Mouse (Mus musculus) lung, adult 18-20 months (tissue): Measurements from ENCODE around the gene Cd24a.

ENCODE experiments used
- DNase-seq, 2 experiments: peaks; one replicate each; pipeline ENCODE4 v3.0.0; 2022; ENCODE audit warnings: mixed read lengths in 2 of 2

Cd24a gene

DNA sequence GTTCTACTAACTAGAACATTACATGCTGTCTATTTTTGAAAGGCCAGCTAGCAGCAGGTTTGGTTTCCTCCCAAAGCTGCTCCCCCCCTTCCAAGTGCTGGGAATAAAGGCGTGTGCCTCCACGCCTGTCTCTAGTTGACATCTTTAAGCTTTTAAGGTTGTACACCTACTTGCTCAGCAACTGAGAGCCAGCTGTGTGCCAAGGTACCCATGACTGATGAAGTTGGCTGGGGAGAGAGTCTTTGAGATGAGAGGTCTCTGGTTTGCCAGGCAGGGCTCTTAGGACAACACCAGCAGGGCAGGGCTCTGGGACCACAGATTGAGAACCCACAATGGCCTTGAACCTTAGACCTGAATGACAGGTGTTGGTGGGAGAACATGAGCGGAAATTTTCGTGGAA, 6.5 kb downstream of the Cd24a start:
- no peak for DNase-seq

DNA sequence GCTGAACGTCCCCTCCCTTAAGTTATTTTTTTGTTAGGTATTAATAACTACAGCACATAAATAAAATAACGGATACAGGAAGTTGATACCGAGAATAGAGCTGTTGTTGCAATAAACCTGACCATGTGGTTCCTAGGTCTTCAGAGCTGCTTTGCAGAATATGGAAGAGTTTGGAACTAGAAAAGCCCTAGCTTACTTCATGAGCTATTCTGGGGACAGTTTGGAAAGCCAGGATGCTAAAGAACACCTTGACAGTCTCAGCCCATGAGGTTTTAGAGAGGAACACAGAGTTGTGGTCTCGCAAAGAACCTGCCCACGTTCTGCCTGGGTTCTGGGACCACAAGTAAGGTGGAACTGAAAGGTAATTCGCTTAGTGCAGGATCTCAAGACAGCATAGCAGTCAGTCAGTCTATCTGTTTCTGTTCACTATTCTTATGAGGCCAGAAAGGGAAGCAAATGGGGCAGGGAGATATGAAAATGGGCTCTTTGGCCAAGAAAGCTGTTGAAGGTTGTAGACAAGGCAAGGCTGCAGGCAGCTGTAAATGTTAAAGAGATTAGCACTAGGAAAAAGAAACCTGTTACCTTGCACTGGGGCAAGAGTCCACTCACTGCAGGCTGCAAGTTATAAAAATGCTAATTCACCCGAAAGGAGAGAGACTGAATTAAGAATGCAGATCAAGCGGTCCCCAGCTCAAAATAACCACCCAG, 10.5 kb downstream of the Cd24a start:
- DNase-seq, result no peak

DNA sequence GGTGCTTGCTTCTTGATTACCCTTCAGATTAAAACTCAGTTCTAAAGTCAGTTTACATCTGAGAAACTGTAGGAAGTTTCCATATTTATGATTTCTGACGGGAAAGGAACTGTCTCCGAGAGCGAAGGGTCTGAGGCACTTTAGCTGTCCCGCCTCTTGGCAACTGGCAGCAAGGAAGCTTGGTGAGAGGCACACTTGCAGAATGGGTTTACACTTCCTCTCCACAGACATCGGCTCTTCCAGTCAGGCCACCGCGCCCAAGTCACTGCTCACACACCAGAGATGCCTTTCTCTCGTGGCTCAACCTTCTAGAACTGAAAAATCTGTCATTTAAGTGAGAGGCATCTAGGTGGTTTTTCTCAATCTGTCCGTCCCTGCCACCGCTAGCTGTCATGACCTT, 13.4 kb downstream of the Cd24a start:
- no peak for DNase-seq

DNA sequence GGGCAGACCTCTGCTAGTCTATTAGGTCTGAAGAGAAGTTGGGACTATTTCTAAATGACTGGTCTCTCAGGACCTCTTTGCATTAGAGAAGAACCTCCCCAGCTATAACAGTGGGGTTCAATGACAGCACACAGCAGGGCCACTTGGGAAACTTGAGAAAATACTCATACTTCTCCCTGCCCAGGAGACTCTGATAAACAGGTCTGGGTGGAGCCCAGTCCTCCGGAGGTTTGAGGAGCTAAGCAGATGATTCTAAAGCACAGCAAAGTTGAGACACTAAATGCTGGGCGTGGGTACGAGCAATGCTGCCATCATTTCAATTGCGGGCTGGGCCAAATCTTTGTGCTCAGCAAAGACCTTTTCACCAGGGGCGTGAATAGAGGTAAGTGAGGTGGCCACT, 15.1 kb downstream of the Cd24a start:
- no peak for DNase-seq

DNA sequence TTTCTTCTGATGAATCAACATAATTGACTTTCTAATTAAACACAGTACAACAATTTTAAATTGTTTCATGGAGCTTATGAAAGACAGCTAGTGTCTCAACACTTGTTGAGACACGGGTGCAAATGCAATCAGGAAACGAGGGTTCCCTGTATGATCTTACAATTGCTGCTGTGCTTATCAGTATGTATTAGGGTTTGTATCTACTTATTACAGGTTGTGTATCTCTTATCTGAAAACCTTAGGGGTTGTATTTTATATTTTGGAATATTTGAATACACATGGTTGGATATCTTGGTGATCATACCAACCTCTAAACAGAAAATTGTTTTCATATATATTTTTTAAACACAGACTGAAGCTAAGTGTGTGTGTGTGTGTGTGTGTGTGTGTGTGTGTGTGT, 16.1 kb downstream of the Cd24a start:
- no peak for DNase-seq

DNA sequence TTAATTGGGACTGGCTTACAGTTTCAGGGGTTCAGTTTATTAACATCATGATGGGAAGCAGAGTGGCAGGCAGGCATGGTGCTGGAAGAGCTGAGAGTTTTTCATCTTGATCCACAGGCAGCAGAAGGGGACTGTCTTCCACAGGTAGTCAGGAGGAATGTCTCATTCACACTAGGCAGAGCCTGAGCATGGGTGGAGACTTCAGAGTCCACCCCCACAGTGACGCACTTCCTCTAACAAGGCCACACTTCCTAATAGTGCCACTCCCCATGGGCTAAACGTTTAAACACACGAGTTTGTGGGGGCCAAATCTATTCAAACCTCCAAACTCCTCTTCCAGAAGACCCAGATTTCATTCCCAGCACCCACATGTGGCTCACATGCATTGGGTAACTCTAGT, 16.8 kb downstream of the Cd24a start:
- DNase-seq, result no peak

DNA sequence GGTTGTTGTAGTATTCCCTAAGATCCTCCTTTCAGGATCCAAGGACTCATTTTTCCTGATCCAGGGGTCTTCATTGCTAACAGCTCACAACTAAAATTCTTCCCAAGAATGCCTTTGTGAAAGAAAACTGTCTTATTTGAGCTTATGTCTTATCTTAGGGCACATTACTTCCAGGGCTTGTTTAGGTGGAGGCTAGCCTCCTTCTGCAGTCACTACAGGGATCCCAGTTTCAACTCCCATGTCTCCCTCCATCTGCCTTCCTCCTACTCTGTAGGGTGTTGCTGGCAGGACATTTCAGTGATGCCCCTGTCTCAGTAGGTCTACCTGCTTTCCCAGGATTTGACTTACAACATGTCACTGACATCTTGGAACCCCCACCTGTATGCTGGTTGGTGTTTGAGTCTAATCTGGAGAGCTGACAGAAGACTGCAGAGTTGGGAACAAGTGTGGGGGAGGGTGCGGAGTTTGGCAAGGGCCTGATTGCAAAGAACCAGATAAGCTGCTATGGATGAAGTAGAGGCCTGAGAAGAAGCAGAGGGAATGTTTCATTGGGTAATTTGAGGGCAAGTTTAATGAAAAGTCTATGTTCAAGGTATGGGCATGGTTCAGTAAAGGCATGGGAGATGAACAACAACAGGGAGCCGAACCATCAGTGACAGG, 20.1 kb downstream of the Cd24a start:
- no peak for DNase-seq

DNA sequence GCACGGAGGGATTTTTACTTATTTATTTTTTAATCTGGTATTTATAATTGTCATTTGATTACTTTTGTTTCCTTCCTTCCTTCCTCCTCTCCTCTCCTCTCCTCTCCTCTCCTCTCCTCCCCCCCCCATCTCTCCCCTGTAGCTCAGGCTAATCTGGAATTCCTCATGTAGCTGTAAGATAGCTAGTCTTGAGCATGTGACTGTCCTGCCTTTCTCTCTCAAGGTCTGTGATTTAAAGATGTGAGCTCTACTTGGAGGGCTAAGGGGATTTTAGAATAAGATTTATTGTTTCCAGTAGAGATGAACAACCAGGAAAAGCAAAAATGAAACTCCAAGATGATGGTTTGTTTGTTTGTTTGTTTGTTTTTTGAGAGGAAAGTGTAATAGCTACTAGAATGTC, 23.0 kb downstream of the Cd24a start:
- no peak for DNase-seq

DNA sequence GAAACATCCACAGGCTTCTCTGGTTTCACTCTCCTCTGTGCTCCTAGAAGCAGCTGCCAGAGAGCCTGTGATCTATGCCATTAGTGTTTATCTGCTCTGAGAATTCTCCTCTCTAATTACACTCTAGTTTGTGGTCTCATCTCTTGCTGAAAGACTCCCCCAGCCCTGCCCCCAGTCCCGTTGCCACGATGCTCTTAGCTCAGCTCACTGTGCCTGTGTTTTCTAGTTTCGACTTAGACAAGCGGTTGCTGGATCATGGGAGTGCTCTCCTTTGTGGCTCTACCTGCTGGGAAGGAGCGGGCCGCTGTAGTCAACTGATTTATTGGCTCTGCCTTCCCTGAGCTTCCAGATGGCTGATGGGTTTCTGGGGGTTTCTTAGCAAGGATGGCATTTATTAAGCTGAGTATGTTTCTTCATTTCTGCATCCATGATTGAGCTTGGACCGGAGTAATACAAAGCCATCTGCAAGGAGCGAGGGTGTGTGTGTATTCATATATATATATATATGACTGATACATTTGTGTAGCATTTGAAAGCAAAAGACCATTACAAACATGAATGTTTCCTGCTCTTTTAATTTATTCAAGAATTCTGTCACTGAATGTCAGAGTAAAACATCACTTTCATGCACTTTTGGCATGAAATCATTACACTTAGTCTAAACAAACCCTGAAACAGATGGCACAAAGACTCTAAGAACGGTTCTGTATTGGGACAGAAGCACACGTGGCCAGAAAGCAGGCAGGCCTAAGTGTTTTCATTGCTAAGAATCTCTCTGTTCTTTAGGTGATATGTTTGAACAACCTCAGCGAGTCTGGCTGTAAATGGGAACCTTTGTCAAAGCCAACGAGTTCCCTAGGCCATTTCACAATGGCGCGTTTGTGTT, 23.7 kb downstream of the Cd24a start:
- peak in 1 of 2 experiments; percentile 14 for DNase-seq

DNA sequence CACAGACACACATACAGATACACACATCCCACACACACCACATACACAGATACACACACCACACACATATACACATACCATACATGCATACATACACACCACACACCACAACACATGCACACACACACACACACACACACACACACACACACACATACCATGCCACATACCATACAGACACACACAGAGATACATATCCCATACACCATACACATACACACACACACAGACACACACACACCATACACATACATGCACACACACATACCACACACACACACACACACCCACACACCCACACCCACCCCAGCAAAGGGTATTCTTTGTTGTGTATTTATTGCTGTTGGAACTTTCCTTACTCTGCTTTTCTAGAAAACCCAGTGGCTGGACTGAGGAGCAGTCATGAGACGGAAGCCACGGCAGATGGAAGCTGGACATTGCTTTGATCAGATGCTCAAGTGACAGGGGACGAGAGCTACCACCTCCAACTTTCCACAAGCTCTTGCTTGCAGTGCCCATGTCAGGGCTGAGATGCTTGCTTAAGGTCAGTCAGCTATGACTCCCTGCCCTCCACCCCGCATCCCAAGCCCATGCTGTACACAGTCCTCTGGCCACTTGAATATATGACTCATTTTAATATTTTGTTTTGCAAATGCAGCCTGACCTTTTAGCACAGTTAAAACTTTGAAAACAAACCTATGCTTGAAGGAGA, 26.0 kb downstream of the Cd24a start:
- no peak for DNase-seq

DNA sequence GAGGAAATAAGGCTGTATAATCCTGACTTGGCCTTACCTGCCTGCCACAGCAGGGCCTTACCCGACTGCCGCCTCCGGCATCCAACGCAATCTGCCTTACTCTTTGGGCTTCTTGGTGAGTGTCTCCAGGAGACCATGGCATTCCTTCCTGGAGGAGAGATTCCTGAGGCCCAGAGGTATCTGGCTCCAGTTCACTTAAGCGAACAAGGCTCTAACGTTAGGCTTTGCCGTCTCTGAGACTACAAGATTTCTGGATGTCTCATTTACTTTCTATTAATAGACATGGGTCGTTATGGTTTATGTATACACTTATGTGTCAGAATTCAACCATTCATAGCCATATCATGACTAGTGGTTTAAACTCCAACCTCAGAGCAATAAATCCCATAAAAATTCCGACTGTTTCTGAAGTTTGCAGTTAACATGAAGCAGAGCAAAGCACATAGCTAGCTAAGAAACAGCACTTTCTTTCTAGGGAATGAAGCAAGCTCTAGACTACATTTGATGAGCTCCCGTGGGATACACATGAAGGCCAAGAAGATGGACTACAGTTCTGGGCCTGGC, 26.7 kb downstream of the Cd24a start:
- no peak for DNase-seq

DNA sequence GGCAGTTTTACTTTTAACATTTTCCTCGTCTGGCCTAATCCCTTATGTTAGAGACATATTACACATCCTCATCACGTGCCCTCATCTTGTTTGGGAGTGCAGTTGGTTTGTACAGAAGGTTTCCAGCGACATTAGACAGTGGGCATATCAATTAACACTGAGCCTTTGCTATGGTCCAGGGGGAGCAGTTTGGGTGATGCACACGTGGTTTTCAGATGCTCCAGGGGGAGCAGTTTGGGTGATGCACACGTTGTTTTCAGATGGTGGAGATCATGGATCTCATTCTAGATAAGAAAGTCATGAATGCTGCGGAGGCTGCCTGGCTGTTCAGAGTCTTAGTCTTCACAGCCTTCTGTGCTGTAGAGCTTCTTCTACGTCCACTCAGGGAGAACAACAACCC, 27.8 kb downstream of the Cd24a start:
- no peak for DNase-seq

DNA sequence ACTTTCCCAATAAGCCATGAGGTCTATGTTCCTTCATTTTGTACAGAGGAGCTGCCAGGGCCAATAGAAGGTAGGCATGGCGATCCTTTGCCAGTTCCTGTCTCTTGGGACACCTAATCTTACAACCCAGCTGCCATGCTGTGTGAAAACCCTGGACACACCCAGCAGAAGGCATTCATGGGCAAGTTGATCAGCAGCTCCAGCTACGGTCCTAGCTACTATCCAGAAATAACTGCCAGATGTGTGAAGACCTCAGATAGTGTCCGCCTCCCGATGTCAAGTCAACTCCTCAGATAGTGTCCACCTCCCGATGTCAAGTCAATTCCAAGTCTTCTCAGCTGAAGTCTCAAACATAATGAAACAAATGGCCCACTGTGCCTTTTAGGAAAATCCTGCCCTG, 31.4 kb downstream of the Cd24a start:
- no peak for DNase-seq

DNA sequence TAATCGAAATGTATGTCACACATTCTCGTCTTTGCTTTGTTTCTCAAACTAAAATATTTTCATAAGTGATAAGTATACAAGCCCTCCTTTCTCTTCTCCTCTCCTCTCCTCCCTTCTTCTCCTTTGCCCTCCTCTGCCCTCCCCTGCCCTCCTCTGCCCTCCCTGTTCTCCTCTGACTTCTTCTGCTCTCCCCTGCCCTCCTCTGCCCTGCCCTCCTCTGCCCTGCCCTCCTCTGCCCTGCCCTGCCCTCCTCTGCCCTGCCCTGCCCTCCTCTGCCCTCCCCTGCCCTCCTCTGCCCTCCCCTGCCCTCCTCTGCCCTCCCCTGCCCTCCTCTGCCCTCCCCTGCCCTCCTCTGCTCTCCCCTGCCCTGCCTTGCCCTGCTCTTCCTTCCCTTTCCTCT, 31.9 kb downstream of the Cd24a start:
- no peak for DNase-seq

DNA sequence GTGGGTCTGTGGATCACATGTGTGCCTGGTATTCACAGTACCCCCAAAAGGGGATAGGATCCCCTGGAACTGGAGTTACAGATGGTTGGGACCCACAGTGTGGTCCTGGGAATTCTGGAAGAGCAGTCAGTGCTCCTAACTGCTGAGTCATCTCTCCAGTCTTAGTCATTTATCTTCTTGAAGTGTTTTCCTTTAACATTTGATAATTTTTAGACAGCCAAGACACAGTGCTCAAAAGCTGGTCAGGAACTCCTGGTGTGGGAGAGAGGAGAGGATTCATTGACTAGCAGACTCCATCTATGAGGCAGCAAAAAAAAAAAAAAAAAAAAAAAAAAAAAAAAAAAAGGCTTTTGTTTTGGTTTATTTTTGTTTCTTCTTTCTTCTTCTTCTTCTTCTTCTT, 33.0 kb downstream of the Cd24a start:
- no peak for DNase-seq

DNA sequence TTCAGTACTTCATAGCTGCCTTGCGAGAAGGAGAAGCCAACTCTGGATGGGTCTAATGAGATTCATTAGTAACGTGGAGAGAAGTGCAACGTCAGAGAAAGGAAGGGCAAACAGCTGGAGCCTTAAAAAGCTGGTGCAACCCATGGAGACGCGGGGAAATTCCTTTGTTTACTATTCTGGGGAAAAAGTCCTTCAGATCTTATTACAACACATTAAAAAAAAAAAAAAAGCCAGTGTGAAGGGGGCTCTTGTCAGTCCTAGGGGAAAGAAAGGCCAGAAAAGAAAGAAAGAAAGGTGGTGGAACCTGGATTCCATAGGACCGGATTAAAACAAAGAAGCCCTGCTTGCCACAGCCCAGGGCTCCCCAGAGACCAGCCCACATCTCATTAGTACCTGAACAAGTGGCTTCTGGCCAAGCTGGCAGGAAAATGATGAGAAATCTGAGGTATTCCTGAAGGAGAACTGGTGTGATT, 41.0 kb downstream of the Cd24a start:
- peak in 1 of 2 experiments; percentile 14 for DNase-seq

DNA sequence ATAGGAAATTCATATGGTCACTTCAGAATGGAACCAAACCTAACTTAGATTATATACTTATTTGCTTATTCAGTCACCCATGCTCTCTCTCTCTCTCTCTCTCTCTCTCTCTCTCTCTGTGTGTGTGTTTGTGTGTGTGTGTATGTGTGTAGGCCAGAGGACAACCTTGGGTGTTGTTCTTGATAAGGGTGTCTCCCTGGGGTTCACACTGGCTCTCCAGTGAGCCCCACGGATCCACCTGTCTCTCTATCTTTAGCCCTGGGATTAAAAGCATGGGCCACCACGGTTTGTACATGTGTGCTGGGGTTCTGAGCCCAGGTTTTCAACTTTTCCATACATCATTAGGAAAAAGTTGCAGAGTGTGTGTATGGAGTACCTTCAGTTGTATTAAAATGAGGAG, 41.9 kb downstream of the Cd24a start:
- no peak for DNase-seq

DNA sequence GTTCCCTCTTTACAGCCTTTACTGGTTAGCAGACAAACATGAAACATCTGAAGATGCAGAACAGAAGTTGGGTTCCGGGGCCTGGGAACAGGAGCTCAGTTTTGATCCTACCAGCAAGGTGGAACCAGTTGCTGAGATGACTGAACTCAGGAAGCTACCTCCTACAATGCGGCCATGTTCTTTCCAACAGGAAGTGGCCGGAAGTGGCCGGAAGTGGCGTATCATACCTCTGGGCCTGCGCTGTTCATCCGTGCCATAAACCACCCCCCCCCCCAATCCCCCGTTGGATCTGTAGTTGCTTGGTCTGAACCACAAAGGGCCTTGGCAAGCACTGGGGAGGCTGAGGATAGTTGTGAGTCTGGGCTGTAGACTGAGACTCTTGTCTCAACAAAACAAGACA, 45.4 kb downstream of the Cd24a start:
- DNase-seq, result no peak

DNA sequence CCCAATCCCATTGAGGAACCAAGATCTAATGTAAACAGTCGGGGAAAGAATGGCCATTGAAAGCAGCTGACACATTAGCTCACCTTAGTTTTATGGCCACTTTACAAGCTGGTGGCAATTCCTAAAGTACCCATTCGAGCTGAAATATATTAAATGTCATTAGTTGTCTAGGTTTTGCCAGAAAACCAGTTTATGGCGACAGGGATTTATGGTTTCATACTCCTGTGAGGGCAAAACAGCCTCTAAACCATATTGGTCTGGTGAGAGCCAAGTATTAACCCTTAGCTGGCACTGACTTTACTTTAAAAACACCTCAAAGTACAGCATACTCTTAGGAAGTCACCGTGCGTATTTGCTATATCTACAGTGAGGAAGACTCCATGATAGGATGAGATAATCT, 46.3 kb downstream of the Cd24a start:
- no peak for DNase-seq

DNA sequence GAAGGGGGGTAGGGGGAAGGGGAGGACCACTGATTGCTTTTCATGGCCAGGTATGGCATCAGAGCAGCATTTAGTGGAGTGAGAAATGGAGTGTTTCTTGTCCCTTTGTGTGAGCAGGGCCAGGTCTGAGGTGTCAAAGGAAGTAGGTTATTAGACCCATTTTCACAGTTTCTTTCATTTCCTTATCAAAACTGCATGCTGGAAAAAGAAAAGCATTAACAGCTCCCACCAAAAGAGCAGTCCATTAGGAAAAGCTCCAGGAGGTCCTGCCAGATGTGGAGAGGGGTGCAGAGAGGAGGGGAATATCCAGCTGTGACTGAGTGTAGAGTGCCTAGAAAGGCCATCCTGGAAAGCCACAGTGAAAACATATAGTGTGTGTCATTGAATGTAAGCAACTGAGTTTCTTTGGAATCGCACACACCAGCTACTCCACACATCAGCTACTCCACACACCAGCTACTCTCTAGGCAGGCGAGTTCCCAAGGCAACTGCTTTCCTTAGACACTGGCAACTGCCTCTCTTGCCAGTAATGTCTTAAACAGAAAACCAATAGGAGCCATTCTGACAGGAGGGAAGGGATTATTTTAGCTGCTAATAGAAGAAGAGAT, 46.8 kb downstream of the Cd24a start:
- DNase-seq, result no peak

DNA sequence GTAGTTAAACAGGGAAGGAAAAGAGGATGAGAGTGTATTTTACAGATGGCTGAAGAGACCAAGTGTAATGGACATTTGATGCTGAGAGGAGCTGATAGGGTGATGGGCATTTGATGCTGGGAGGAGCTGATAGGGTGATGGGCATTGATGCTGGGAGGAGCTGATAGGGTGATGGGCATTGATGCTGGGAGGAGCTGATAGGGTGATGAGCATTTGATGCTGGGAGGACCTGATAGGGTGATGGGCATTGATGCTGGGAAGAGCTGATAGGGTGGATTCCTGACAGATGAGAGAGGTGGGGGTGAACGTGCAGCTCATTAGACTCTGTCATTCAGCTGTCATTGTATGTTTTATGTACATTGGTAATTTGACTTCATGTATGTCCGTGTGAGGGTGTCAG, 47.5 kb downstream of the Cd24a start:
- DNase-seq, result no peak

DNA sequence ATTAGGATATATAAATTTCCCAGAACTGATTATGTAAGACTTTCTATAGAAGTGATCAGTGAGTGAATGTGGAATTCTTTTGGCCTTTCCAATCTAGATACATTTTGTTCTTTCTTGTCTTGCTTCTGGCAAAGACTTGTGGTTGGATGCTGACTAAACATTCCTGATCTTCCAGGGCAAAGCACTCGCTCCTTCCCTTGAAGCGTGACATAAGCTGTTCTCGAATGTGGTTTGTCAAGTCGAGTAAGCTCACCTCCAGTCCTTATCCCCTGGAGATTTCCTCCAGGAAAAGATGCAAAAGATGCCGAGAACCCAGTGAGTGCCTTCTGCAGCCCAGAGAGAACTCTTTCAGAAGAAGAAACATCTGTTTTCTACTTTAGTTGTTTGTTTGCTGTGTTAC, 51.1 kb downstream of the Cd24a start:
- DNase-seq, result no peak
